Mouse (Mus musculus) megakaryocyte, embryonic 14.5 days (primary cell): Measurements from ENCODE around the gene C1qtnf5. TPM values are rescaled to one million over a fixed set of nuclear protein-coding genes. Genes with fewer than 3 reads are reported as not detected.

ENCODE experiments used
- H3K27me3 ChIP-seq: replicated peaks from 2 replicates; pipeline ENCODE3; 2012; ENCODE audit warnings: inconsistent platforms
- H3K36me3 ChIP-seq: replicated peaks from 2 replicates; pipeline ENCODE3; 2012; ENCODE audit warnings: low read length, inconsistent platforms, mixed read lengths
- H3K4me1 ChIP-seq: 2 replicates; pipeline ENCODE4 v1.6.1; 2012; ENCODE audit warnings: inconsistent platforms
- H3K4me3 ChIP-seq: replicated peaks from 2 replicates; pipeline ENCODE3; 2012; ENCODE audit warnings: moderate library complexity, mild to moderate bottlenecking, inconsistent platforms
- H3K9me3 ChIP-seq: 2 replicates; pipeline ENCODE4 v1.6.1; 2012; ENCODE audit warnings: inconsistent platforms
- FLI1 ChIP-seq: IDR thresholded peaks from 2 replicates; pipeline ENCODE4 v1.6.1; 2012; ENCODE audit warnings: low read length, inconsistent platforms, mixed read lengths
- GATA1 ChIP-seq: IDR thresholded peaks from 3 replicates; pipeline ENCODE4 v1.6.1; 2012; ENCODE audit warnings: mixed read lengths, low read length, inconsistent platforms, borderline replicate concordance
- polyA plus RNA-seq: library from polyadenylated mRNA; stranded (reverse); fragments of >175 nt; gene quantifications from 2 replicates; pipeline ENCODE4 v1.2.3, GENCODE M21; 2012; ENCODE audit warnings: low replicate concordance; ENCODE audit not compliant: insufficient read depth

Gene C1qtnf5
- polyA plus RNA-seq, 1 experiment: not detected

- peaks cover 43% of the 10 kb centered on the region for H3K27me3 ChIP-seq
- H3K4me3 ChIP-seq: no peak overlapping the region
- H3K4me1 ChIP-seq: peaks cover 74% of the 10 kb centered on the region
- TF ChIP-seq FLI1 (no peak), GATA1 (no peak)
- H3K36me3 ChIP-seq: peaks cover 13% of the 10 kb centered on the region
- H3K9me3 ChIP-seq: no peaks in the 10 kb centered on the region
Measured at GRCm38 (mm10) chr9:44086960-44087359, 20.1 kb upstream of the C1qtnf5 start.

GRCm38 (mm10) chr9:44087761-44088455 is 19.1 kb upstream of the C1qtnf5 start:
- H3K4me1 ChIP-seq: peaks cover 73% of the 10 kb centered on the region
- no peak for TF ChIP-seq GATA1
- no peak for TF ChIP-seq FLI1
- no peak overlapping the region for H3K4me3 ChIP-seq
- peaks cover 21% of the 10 kb centered on the region for H3K36me3 ChIP-seq
- H3K9me3 ChIP-seq: no peaks in the 10 kb centered on the region
- peaks cover 35% of the 10 kb centered on the region for H3K27me3 ChIP-seq

GRCm38 (mm10) chr9:44088877-44089608 is 18.0 kb upstream of the C1qtnf5 start:
- TF ChIP-seq FLI1: no peak
- TF ChIP-seq GATA1: no peak
- H3K36me3 ChIP-seq: peaks cover 28% of the 10 kb centered on the region
- H3K9me3 ChIP-seq: no peaks in the 10 kb centered on the region
- peak overlapping the region; percentile 82 for H3K4me3 ChIP-seq
- H3K4me1 ChIP-seq: peaks cover 67% of the 10 kb centered on the region
- H3K27me3 ChIP-seq: peaks cover 24% of the 10 kb centered on the region

- no peaks in the 10 kb centered on the region for H3K27me3 ChIP-seq
- peak overlapping the region; percentile 46 for H3K4me3 ChIP-seq
- H3K36me3 ChIP-seq: peaks cover 28% of the 10 kb centered on the region
- peaks cover 42% of the 10 kb centered on the region for H3K4me1 ChIP-seq
- H3K9me3 ChIP-seq: no peaks in the 10 kb centered on the region
- TF ChIP-seq FLI1 (no peak), GATA1 (no peak)
Measured at GRCm38 (mm10) chr9:44093612-44094503, 13.2 kb upstream of the C1qtnf5 start.

- no peak for TF ChIP-seq FLI1
- TF ChIP-seq GATA1: no peak
- peaks cover 28% of the 10 kb centered on the region for H3K36me3 ChIP-seq
- H3K27me3 ChIP-seq: no peaks in the 10 kb centered on the region
- H3K9me3 ChIP-seq: no peaks in the 10 kb centered on the region
- peaks cover 34% of the 10 kb centered on the region for H3K4me1 ChIP-seq
- H3K4me3 ChIP-seq: no peak overlapping the region
Measured at GRCm38 (mm10) chr9:44094737-44095136, 12.3 kb upstream of the C1qtnf5 start.

- Histone ChIP-seq H3K36me3 (peaks cover 26% of the 10 kb centered on the region), H3K4me1 (peaks cover 33% of the 10 kb centered on the region), H3K9me3 (no peaks in the 10 kb centered on the region), H3K4me3 (no peak overlapping the region), H3K27me3 (no peaks in the 10 kb centered on the region)
- TF ChIP-seq FLI1: no peak
- no peak for TF ChIP-seq GATA1
Measured at GRCm38 (mm10) chr9:44095781-44096180, 11.3 kb upstream of the C1qtnf5 start.

GRCm38 (mm10) chr9:44096536-44096935 is 10.5 kb upstream of the C1qtnf5 start:
- no peak overlapping the region for H3K4me3 ChIP-seq
- TF ChIP-seq GATA1 (no peak), FLI1 (no peak)
- no peaks in the 10 kb centered on the region for H3K9me3 ChIP-seq
- peaks cover 37% of the 10 kb centered on the region for H3K4me1 ChIP-seq
- no peaks in the 10 kb centered on the region for H3K27me3 ChIP-seq
- peaks cover 21% of the 10 kb centered on the region for H3K36me3 ChIP-seq

- Histone ChIP-seq H3K9me3 (no peaks in the 10 kb centered on the region), H3K36me3 (peaks cover 37% of the 10 kb centered on the region), H3K4me1 (peaks cover 24% of the 10 kb centered on the region; the same call in 1 of the 2 replicates), H3K27me3 (peaks cover 2% of the 10 kb centered on the region), H3K4me3 (no peak within 1 kb of the TSS)
- TF ChIP-seq FLI1 (no peak), GATA1 (no peak)
Measured at GRCm38 (mm10) chr9:44101490-44101889, 5.6 kb upstream of the C1qtnf5 start, which contains the start of gene Mfrp. TSS of gene Mfrp (plus strand) at chr9:44101729.

- Histone ChIP-seq H3K4me3 (no peak overlapping the region), H3K36me3 (peaks cover 65% of the 10 kb centered on the region), H3K27me3 (peaks cover 2% of the 10 kb centered on the region), H3K4me1 (peaks cover 47% of the 10 kb centered on the region), H3K9me3 (no peaks in the 10 kb centered on the region)
- TF ChIP-seq GATA1: no peak
- no peak for TF ChIP-seq FLI1
Measured at GRCm38 (mm10) chr9:44104881-44105280, 2.2 kb upstream of the C1qtnf5 start.

GRCm38 (mm10) chr9:44105781-44106180 is 1.3 kb upstream of the C1qtnf5 start:
- Histone ChIP-seq H3K9me3 (no peaks in the 10 kb centered on the region), H3K36me3 (peaks cover 72% of the 10 kb centered on the region), H3K4me1 (peaks cover 52% of the 10 kb centered on the region)

More at GRCm38 (mm10) chr9:44105781-44106180, 1.3 kb upstream of the C1qtnf5 start:
- TF ChIP-seq GATA1: no peak
- TF ChIP-seq FLI1: no peak
- H3K27me3 ChIP-seq: peaks cover 2% of the 10 kb centered on the region
- H3K4me3 ChIP-seq: no peak overlapping the region
